Mouse (Mus musculus) cerebellum, postnatal 10 days (tissue): ENCODE measurements around the gene Hba-a1.
"Not testable (repeated sequence)": the region's sequence is repeated elsewhere in the genome, so short reads cannot be mapped to it uniquely, and the experiment has no call there.

Experiments
- DNase-seq, 2 experiments: peaks; one replicate each; pipeline ENCODE4 v3.0.0; 2021; ENCODE audit warnings: mixed read lengths in 2 of 2

Hba-a1 gene

DNA sequence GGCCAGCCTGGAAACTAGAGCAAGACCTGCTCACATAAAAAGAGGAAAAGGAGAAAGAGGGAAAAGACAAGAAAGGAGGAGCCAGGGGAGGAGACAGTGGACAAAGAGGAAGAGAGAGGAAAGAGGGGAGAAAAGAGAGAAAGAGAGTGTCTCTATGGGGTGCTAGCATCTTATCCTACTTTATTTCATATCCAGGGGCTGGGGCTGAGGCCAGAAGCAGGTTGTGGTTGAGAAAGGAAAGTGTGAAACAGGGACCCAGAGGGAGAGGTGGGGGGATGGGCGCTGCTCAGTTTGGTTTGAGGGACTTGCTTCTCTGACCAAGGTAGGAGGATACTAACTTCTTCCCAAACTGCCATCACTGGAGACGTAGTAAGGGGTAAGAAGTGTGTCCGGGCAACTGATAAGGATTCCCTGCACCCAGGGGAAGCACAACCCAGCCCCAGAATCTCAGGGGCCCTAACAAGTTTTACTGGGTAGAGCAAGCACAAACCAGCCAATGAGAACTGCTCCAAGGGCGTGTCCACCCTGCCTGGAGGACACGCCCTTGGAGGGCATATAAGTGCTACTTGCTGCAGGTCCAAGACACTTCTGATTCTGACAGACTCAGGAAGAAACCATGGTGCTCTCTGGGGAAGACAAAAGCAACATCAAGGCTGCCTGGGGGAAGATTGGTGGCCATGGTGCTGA lies at the start of gene Hba-a1:
TSS of gene Hba-a1 (plus strand) at position 421 of the 687 bp plus-strand sequence.
- DNase-seq: not testable (repeated sequence)

DNA sequence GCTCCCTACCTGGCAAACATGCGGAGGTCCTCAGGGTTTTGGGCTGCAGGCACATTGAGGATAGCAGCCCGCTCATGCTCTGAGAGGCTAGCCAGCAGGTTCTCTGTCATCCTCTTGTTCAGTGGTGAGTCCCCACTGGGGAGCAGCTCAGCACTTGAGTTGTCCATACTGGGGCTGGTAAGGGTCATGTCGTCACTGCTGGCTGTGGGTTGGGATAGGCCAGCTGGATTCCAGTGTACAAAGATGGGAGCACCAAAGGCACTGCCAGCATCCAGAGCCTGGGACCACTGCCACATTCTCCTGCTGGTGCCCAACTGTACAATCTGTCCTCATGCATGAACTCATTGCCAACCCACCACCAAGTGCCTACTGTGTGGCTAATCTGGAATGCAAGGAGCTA lies 49.4 kb upstream of the Hba-a1 start:
- peak; percentile 89 to 94 for DNase-seq

DNA sequence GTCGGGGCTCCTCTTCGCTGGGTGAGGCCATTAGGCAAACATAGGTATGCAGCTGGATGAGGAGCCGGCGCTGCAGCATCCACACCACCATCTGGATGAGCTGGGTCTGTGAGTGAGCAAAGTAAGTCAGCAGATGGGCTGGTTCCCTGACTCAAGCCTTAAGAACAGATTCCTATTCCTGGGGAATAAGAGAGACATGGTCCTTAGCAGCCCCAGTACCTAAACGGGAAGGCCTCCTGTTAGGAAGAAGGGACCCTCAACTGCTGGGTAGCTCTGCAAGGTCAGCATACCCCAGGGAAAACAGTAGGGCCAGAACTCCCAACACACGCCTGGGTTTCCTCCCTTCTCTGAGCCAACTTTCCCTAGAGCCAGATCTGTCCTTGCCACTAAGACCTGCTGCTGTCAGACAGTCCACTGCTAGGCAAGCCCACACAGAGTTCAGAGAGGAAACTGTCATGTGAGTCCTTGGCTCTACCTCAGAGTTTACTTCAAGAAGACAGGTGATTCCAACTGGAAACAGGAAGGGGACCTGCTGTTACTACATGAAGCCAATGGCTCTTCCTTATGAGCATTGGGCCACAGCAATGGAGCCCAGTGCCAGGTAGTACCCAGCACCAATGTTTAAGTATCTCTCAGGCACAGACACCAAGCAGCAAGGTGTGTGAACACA lies 48.4 kb upstream of the Hba-a1 start:
- peak; percentile 32 to 44 for DNase-seq

DNA sequence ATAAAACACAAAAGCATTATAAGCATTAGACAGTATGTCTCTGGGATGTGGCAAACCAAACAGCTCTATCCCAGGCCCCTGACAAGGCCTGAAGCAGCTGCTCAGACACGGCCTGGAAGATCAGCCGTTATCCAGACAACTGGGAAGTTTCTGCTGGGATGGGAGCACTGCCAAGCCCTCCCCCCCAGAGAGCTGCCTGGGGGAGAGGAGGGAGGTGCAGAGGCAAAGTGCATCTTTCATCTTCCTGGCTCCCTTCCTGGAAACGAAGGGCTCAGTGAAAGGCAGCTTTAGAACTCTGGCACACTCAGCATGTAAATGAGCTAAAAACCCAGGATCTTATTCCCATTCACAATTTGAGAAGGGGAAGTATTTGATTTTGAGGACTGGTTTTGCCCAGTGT lies 47.7 kb upstream of the Hba-a1 start:
- peak; percentile 81 to 88 for DNase-seq

DNA sequence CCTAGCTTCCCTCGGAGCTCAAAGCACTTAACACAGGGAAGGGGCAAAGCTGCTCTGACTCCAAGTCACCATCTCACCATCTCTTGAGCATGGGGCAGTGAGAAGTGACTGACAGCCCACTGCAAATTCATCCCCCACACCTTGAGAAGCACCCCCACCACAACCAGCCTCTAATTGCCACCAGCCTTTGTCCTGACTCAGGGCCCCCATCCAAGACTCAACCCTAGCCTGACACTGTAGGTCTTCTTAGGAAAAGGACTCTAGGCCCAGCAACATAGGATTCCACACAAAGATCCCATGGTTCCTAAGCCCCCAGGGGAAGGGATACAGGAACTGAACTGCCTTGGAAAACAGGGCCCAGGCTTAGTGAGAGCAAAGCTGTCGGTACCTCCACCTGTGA lies 47.2 kb upstream of the Hba-a1 start:
- peak; percentile 26 to 37 for DNase-seq

DNA sequence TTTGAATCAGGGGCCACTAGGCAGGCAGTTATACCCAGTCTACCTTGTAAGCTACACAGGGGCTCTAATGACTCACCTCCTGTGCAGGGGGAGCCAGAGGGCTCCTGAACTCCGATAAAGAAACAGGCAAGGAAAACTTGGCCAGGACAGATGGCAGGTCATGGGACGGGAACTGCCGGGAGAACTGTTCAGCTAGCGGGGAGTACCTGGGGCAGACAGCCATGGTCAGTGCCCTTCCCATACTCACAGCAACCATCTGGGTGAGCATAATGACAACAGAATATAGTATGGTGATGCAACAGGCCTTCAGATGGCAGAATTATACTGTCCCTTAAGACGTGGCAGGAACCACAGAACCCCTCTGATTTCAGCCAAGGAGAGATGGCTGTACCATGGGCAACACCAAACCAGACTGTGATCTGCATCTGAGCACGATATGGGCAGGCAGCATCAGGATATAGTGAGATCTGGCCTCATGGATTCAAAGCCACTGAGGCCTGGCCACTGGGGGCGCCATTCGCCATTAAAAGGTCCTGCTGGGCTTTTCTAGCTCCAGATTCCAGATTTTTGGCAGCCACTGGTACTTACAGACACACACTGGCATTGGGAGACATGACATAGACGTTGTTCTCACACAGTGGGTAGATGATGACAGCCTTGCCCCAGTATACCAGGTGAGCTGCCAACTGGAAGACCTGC lies 46.5 kb upstream of the Hba-a1 start:
- peak; percentile 86 to 92 for DNase-seq

DNA sequence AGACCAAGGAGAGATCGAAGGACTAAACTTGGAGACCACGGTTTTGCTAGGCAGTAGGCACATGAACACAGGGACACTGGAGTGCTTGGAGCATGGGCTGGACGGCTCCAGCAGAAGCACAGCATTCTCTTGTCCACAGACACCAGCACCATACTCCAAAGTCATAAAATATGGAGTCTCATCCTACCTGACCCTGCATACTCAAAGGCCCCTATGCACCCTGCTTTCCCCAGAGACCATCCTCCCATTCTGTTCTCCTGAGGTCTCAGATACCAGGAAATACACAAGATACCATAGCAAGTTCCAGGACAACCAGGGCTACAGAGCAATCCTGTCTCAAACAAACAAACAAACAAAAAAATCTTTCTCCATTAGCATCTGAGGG lies 45.9 kb upstream of the Hba-a1 start:
- DNase-seq: no peak

DNA sequence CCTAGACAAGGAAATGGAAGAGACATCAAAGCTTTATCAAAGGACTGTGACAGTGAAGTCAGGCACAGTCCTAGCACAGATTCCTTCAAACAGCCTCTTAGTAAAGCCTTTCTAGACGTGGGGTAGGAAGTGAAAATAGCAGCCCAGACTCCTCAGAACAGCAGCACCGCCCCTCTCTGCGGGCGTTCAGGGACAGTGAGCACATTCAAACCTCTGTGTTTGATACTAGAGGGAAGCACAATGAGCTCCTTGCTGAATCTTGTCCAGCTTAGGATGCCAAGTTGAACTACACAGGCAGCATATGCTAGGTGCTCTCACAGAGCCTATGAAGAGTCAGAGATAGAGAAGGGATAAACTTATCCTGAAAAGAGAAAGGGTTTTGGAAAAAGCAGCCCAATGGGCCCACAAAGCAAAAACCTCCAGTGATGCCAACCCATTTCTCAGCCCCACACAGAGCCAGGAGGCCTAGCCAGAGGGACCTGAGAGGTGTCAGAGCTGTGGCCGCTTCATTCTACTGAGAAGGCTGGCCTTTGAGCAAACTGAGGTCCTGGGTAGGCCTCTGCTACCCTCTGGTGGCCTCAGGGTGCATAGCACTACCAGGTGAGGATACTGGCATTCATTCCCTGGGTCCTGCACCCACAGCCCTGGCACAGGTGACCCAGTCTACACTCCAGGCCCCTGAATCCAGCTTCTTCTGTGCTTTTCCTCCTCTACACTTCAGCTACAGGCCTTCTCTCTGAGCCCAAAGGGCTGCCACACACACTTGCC lies 45.0 kb upstream of the Hba-a1 start:
- peak; percentile 88 to 90 for DNase-seq

DNA sequence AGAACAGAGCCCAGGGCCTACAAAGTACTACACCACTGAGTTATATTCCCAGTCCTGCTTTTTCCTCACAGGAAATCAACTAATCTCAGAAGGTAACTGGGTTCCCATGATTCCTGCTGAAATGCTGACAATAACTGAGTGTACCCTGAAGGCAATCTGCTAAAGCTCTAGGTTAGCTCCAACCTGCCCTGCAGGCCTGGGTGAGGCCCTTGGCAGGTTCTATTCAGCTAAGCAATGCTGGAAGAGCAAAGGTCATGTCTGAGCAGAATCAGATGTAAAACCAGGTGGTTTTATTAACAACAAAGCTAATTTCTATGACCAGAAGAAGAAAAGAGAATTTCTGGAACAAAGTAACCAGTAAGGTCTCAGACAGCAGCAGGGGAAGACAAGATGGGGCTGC lies 41.9 kb upstream of the Hba-a1 start:
- DNase-seq: no peak

DNA sequence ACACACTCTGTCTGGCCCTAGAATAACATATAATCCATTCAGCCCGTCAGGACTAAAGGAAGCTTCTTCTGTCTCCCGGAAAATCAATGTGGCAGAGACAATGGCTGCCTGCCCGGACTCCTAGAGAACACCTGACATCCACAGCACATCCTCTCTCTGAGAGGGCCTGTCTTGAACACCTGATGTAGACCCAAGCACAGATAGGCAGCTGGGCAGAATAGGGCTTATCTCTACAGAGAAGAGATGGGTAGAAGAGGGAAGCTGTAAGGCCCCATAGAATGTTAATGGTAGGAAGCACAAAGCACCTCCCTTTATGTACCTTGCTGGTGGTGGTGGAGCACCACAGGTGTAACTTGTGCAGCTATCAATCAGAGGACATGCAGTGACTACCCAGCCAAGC lies 41.1 kb upstream of the Hba-a1 start:
- no peak for DNase-seq

DNA sequence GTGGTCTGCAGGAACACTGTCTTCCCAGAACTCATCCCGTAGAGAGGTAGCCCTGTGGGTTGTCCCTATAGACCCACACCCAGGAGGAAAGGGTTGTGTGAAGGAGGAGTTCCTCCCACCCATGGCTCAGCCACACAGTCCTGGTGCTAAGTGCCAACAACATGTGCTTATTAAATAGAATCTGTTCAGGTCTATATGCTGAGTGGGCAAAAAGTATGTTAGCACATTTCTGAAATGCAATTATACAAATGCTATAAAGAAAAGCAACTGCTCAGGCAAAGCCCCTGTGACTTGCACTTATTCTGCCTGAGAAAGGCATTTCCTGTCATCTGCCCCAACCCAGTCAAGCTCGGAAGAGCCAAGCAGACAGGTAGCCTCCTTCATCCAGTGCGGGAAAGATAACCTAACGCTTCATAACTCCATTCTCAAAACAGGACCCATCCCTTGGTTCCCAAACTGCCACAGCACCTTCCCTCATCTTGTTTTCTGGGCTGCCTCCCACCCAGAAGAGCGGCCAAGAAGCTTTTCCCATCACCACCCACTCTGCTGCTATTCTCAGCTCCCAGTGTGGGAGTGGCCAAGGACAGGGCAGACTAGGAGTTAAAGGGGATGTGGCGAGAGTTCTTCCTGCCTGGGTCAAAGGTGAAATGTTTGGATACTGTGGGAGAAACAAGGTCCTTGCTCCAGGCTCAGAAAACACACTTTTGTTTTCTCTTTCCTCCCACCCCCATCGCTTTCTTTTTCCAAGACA lies 39.9 kb upstream of the Hba-a1 start:
- DNase-seq: no peak

DNA sequence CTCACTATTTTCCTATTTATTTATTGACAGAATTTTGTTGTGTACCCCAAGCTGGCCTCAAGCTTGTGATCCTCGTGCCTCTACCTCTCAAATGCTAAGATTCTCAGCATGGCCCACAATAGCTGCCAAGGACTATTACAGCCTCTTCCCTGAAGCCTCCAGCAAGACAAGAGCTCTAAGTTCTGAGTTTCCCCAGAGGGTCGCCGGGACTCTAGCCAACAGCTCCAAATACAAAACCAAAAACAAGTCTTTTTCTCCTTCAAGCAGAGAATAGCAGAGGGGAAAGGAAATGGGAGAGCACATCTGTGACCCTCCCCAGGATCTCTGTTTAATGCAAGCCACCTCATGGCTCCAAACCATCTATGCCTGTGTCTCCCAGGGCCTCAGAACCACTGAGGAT lies 39.2 kb upstream of the Hba-a1 start:
- peak in 1 of 2 experiments; percentile 17 for DNase-seq

DNA sequence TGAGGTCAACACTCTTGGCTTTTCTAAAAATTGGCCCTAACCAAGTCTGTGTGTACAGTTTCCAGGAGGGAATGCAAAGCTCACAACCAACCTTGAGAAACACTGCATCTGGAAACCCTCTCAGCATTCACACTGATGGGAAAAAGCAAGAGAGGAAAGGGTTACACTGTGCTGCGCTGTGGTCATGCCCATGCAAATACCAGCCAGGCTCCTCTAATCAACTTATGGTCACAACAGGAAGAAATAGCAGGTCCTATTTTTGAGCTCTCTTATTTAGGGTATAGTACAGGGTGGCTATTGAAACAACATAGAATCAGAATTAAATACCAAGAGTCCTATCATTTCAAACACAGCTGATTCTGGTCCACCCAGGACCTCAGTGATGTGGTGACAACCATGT lies 38.7 kb upstream of the Hba-a1 start:
- no peak for DNase-seq

DNA sequence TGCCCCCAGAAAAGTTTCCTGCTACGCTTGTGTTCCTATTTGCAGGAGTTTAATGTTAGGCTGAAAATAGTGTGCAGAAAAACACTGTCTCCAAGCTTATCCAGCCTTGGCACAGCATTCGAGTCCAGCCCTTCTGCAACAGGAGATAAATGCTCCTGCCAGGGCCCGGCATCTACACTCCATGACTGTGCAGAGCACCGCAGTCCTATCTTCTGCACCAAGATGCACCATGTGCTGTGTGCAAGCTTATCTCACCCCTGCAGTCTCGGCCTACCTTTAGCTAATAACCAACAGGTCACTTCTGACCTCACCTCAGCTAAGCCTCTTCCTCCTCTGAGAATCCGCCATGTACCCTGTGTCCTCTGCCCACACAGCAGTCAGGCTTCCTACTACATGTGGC lies 37.7 kb upstream of the Hba-a1 start:
- DNase-seq: no peak

DNA sequence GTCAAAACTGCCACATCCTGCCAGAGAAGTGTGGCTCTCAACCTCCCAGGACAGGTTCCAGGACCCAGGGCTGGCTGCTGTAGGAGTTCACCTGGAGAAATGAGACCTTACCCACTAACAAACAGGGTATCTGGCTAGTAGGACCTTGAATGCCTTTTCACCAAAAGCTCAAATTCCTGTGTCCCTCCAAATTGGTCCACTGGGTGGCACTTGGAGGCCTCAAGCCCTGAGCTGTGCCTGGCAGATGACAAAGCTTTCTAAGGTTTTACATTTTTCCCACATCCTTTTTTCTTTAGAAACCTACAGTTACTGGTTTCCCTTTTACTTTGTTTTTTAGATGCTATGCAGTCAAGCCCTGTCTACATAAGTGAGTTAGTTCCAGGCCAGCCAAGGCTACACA lies 36.2 kb upstream of the Hba-a1 start:
- peak; percentile 29 to 40 for DNase-seq

DNA sequence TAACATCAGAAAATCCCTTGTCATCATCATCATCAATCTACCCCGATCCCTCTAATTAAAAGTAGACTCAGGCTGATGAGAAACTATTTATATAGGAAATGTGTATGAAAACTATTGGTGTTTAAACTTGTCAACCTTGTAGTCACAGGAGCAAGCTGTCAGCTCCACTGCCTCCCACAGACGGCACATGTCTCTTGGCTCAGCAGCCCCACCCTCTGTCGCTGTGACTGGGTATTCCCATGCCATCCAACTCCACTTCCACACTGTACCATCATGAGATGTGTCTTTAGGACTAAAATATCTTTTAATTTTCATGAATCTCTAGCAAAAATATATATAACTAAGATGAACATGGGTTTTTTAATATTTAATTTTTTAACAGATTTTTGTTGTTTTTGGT lies 35.0 kb upstream of the Hba-a1 start:
- DNase-seq: no peak

DNA sequence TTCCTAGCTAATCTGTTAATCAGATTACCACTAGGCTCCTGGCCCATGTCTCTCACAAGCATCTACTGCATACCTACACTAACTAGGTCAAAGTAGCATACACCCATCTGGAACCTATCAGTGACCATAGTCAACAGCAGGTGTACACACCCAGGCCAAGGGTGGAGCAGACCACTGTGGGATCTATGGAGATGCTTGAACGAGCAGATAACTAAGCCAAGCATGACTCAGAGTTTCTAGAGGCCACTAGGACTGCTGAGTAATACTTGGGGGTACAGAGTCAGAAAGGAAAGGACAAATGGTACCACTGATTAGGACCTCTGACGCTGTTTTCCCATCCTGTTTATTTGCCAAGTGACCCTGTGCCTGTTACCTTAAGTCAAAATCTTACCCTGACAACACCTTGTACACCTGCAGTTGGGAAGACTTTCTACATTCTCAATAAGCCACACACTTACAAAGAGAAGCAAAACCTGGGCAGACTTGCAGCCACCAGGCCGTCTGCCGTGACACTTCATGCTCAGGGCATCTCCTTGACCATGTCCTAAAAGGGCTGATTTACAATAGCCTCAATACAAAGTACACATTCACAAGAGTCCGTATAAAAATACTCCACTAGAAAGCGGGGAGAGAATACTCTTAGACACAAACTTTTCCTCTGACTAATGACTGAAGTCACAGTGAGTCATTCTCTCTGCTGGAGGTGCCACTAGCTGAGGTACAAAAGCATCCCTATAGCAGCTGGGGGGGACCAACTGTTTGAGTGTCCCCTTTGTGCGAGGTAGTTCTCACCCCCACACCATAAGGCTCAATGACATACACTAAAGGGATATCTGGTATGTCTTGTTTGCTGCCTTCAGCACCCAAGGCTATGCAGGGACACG lies 32.2 kb upstream of the Hba-a1 start:
- no peak for DNase-seq

DNA sequence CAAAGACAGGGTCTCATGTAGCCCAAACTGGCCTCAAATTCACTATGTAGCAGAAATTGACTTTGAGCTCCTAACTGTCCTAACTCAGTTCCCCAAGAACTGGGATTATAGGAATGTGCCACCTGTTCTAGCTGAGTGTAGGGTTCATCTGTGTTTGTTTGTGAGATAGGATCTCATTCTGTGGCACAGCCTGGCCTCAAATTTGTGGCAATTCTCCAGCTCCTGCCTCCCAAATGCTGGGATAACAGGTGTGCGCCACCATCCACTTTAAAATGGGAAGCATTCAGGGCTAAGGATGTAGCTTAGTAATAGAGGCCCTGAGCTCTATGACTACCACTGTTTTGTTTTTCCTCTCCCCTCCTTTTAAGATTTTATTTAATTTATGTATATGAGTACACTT lies 30.2 kb upstream of the Hba-a1 start:
- no peak for DNase-seq

DNA sequence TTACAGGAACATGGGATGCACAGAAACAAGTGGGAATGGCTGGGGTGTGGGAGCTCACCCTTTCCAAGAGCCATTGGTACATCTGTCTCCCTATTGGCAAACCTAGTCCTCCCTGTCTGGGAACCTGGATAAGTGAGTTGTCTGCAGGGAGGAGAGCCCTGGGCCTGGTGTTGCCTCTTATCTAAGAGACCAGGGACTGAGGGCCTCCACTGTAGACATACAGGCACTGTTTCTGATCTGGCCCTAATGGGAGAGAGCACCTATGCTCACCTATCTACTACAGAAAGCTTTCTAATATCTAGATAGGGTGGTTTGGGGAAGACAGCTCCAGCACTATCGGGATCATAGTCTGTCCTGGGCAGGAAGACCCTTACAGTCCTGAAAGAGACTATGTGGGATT lies 27.2 kb upstream of the Hba-a1 start:
- DNase-seq: no peak

DNA sequence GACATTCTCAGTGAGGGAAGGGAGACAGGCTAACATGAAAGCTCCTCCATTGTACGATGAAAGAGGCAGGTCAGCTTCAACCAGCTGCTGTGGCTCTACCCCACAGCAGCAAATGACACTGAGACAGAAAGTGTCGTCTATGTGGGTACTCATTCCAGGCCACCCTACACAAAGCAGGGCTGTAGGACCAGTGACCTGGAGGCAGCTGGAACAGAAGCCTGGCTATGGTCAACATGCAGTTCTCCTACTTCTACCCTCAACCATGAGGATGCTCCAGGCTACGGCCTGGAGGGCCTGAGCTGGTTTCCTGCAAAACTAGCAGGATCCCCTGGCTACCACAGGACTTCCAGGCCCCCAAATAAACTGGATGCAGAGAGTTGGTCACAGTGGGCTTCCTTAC lies 26.7 kb upstream of the Hba-a1 start:
- no peak for DNase-seq

DNA sequence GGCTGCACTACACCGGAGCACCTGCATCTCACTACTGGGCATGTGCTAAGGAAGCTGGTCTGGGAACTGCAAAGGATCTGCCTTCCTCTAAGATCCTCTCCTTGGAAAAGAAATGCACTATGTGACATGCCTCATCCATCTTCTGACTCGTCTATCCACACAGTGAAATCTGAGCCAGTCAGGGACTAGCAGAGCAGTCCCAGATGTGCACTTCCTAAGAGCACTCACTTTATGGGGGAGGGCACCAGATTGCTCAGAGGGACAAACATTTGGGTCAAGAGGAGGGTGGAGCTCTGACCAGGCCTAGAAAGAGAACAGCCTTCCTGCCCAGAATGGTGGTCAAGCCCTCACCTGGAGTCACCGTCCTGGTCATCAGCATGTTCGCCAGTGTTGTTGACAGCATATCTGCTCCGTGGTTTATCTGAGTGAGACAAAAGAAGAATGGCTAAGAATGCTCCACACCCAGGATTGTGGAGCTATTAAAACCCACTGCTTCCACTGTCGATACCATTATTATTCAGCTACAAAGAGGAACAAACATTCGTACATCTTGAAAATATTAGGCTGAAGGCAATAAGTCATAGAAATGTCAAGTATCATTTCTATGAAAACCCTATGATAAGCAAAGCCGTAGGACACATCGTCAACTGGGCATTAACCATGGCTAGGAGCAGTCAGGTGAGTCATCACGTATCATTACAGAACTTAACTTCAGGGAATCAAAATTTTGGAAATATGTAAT lies 20.5 kb upstream of the Hba-a1 start:
- no peak for DNase-seq
